Mouse (Mus musculus) lung, postnatal 0 days (tissue): ENCODE measurements around the gene Sf3a2. TPM values are rescaled to one million over a fixed set of nuclear protein-coding genes. Genes with fewer than 3 reads are reported as not detected.
A peak's percentile ranks its signal among the peaks of the same experiment; 100 is the strongest.

Experiments used
- ATAC-seq: fragments of 200-750 bp; cut with Nextera tagmentation; 2 replicates; pipeline ENCODE4 v1.8.0; 2017; ENCODE audit warnings: moderate library complexity
- DNase-seq: peaks from one replicate; pipeline ENCODE4 v3.0.0-alpha.2; 2016; ENCODE audit warnings: low spot score
- H3K27ac ChIP-seq: fragments of 300-500 bp; sonication (generic); 2 replicates; pipeline ENCODE4 v1.5.1; 2014; ENCODE audit warnings: antibody characterized with exemption, mild to moderate bottlenecking, low read length, mixed read lengths
- H3K27me3 ChIP-seq: fragments of 300-500 bp; sonication (generic); replicated peaks from 2 replicates; pipeline ENCODE4 v1.6.1; 2014; ENCODE audit warnings: low read length, mixed read lengths; ENCODE audit not compliant: insufficient read depth
- H3K36me3 ChIP-seq: fragments of 300-500 bp; sonication (generic); 2 replicates; pipeline ENCODE4 v1.6.1; 2014; ENCODE audit warnings: low read length, mixed read lengths; ENCODE audit not compliant: insufficient read depth
- H3K4me1 ChIP-seq: fragments of 300-500 bp; sonication (generic); 2 replicates; pipeline ENCODE4 v1.6.1; 2014; ENCODE audit warnings: antibody characterized with exemption, low read depth, low read length, mixed read lengths; ENCODE audit not compliant: insufficient read depth
- H3K4me2 ChIP-seq: fragments of 300-500 bp; sonication (generic); replicated peaks from 2 replicates; pipeline ENCODE4 v1.6.1; 2014; ENCODE audit warnings: low read depth, mild to moderate bottlenecking, low read length, moderate library complexity, mixed read lengths
- H3K4me3 ChIP-seq: fragments of 300-500 bp; sonication (generic); 2 replicates; pipeline ENCODE4 v1.5.1; 2014; ENCODE audit warnings: low read depth, low read length
- H3K9ac ChIP-seq: fragments of 300-500 bp; sonication (generic); replicated peaks from 2 replicates; pipeline ENCODE4 v1.6.1; 2014; ENCODE audit warnings: low read depth, mild to moderate bottlenecking
- H3K9me3 ChIP-seq: fragments of 300-500 bp; sonication (generic); 2 replicates; pipeline ENCODE4 v1.6.1; 2016; ENCODE audit warnings: low read length, mixed read lengths
- CTCF ChIP-seq: IDR thresholded peaks from 2 replicates; pipeline ENCODE4 v1.5.1; 2016; ENCODE audit warnings: antibody characterized with exemption, mild to moderate bottlenecking
- EP300 ChIP-seq: IDR thresholded peaks from 2 replicates; pipeline ENCODE4 v1.6.1; 2016; ENCODE audit warnings: antibody characterized with exemption, mild to moderate bottlenecking, control low read depth
- WGBS: fragments of 180-500 bp; shearing (Covaris S2); extraction: QIAGEN DNeasy Blood & Tissue Kit; methylation state at CpG from one replicate; pipeline ENCODE4 v1.1.7; 2014; 5-methylcytosine and 5-hydroxymethylcytosine counted together
- polyA plus RNA-seq: library from polyadenylated mRNA; unstranded; fragments of >200 nt; fragmentation: Nextera tagmentation; extraction: Ambion mirVana; gene quantifications from 2 replicates; pipeline ENCODE4 v1.2.1, GENCODE M21; 2015

Sf3a2 gene
- 27.0 and 29.4 TPM in 2 replicates for polyA plus RNA-seq

DNA sequence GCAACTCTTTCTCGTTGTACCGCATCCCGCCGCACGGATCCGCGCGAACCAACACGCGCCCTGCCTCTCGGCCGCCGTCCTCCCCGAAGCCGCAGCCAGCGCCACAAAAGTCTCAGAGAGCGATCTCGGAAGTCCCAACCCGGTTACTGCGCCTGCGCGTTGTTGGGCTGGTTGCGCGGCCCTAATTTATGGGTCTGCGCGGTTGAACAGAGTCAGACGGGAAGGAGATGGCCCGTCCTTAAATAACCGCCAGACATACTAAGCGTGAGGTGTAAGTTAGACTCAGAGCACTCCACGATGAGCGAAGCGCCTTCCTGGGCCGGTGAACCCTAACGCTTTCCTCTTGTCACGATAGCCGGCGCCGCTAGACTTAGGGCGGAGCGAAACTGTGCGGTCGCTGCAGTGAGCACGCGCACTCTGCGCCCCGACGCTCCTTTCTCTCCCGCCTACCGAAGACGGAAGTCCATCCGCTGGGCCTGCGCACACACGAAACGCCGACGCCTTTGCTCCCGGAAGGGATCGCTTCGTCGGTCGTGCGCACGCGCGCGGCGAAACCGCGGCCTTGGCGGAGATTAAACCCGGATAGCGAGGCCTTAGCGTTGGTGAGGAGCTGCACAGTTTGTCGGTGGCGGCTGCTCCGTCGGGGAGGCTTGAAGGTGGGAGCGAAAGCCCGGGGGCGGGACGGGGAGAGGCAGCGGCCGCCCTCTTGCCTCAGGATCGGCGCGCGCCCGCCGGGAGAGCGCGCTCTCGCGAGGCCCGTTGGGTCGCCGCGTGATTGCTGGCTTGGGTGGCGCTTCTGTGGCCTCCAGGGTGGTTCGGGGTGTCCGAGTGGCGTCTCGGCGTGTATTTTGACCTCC lies at the start of gene Sf3a2, which contains the start of gene Plekhj1:
Sf3a2 (plus strand) TSS at position 49 of the 857 bp plus-strand sequence.
Plekhj1 (minus strand) TSS at position 477 of the 857 bp plus-strand sequence.
- H3K27ac ChIP-seq: peak within 1 kb of the TSS; percentile 94
- no peaks in the 10 kb centered on the region for H3K9me3 ChIP-seq
- H3K36me3 ChIP-seq: 0 out of 2 replicates have a peak, but pooled peaks cover 11% of the 10 kb centered on the region
- H3K9ac ChIP-seq: peak within 1 kb of the TSS; percentile 98
- DNase-seq (peak; percentile 99), ATAC-seq (peak; percentile 96)
- H3K4me1 ChIP-seq: peaks cover 16% of the 10 kb centered on the region
- H3K27me3 ChIP-seq: no peaks in the 10 kb centered on the region
- peak within 1 kb of the TSS; percentile 84 for H3K4me3 ChIP-seq
- TF ChIP-seq CTCF: no peak
- TF ChIP-seq EP300: peak; percentile 33; the same call in 1 of the 2 replicates
- WGBS: 1% methylated on average over 91 of the region's 104 CpGs
- H3K4me2 ChIP-seq: peak within 1 kb of the TSS; percentile 85

DNA sequence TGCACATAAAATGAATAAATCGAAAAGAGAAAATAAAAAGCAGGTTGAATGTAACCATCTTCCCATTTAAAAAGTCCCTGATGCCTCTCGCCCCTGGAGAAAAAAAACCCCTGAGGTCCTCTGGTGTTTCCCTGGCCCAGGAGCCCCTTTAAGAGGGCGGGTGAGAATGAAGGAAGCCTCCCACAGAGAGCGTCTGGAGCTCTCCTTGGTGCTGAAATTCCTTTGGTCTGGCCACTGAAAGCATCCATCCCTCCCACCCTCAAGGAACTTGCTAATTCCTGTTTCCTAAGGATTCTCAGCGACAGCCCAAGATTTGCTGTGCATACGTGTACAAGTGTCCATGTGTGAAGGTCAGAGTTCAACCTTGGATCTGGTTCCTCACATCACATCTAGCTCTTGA lies 49.4 kb upstream of the Sf3a2 start:
- Histone ChIP-seq H3K4me3 (no peak overlapping the region), H3K36me3 (no peaks in the 10 kb centered on the region), H3K4me1 (peaks cover 10% of the 10 kb centered on the region; the same call in 1 of the 2 replicates), H3K9me3 (no peaks in the 10 kb centered on the region), H3K9ac (no peak overlapping the region), H3K27ac (no peak overlapping the region), H3K27me3 (no peaks in the 10 kb centered on the region), H3K4me2 (no peak overlapping the region)
- ATAC-seq (no peak), DNase-seq (peak; percentile 88)
- TF ChIP-seq EP300: no peak
- TF ChIP-seq CTCF: no peak
- WGBS: 7% methylated on average over 6 of the region's 6 CpGs

DNA sequence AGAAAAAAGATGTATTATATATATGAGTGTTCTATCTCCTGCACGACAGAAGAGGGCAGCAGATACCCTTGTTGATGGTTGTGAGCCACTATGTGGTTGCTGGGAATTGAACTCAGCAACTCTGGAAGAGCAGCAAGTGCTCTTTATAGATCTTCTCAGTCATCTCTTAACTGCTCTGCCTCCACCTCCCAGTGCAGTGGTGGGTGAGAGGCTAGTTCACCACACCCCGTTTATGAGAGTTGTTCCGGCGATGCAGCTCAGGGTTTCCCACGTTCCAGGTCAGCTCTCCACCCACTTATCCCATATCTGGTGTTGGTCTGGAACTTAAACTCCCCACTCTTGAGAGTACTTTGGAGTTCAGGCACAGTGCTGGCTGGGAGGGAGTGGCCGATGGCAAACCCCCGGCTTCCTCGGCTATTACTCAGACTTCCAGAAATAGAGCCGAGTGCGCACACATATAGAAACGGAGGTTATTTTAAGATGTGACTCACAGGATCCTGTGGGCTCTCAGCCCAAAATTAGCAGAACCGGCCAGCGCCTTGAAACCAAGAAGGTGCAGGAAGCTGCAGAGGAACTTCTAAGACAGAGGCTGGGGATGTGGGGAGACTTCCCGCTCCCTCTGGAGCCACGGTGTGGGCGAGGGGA lies 46.7 kb upstream of the Sf3a2 start:
- H3K36me3 ChIP-seq: no peaks in the 10 kb centered on the region
- no peaks in the 10 kb centered on the region for H3K9me3 ChIP-seq
- H3K4me3 ChIP-seq: peak overlapping the region; percentile 14
- ATAC-seq (peak; percentile 81), DNase-seq (peak; percentile 98)
- H3K9ac ChIP-seq: no peak overlapping the region; the same call in 1 of the 2 replicates
- peak overlapping the region; percentile 53 for H3K4me2 ChIP-seq
- 2% methylated on average over 16 of the region's 16 CpGs for WGBS
- TF ChIP-seq CTCF (peak; percentile 67), EP300 (peak; percentile 96)
- H3K27ac ChIP-seq: peak overlapping the region; percentile 88
- peaks cover 16% of the 10 kb centered on the region for H3K4me1 ChIP-seq
- no peaks in the 10 kb centered on the region for H3K27me3 ChIP-seq

DNA sequence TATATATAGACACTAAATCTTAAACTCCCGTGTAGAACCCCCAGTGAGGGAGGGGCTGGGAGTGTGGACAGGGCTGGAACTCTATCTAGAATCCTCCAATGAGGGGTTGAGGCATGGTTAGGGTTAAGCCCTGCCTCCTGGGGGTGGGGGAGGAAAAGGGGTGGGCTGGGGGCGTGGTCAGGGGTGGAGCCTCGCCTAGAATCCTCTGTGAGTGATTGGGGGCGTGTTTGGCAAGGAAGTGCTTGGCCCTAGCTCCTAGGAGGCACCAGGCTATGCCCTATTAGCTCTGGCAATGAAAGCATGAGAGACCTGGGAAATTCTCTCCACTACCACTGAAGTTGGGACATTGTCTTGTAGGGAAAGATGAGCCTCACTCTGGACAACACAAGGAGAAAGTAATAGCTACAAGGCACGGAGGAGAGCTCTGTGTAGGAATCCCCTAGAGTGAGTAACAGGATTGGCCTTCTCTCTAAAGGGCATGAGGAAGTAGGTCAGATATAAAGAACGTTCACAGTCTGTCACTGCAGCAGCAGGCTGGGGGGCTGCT lies 45.8 kb upstream of the Sf3a2 start:
- TF ChIP-seq EP300: no peak
- no peak for TF ChIP-seq CTCF
- Histone ChIP-seq H3K9me3 (no peaks in the 10 kb centered on the region), H3K27me3 (no peaks in the 10 kb centered on the region), H3K4me3 (peak overlapping the region; percentile 14), H3K4me2 (peak overlapping the region; percentile 53), H3K4me1 (peaks cover 24% of the 10 kb centered on the region), H3K27ac (peak overlapping the region; percentile 88), H3K9ac (no peak overlapping the region; the same call in 1 of the 2 replicates), H3K36me3 (no peaks in the 10 kb centered on the region)
- 1% methylated on average over 6 of the region's 6 CpGs for WGBS
- peak; percentile 91 for DNase-seq
- peak; percentile 64 for ATAC-seq

DNA sequence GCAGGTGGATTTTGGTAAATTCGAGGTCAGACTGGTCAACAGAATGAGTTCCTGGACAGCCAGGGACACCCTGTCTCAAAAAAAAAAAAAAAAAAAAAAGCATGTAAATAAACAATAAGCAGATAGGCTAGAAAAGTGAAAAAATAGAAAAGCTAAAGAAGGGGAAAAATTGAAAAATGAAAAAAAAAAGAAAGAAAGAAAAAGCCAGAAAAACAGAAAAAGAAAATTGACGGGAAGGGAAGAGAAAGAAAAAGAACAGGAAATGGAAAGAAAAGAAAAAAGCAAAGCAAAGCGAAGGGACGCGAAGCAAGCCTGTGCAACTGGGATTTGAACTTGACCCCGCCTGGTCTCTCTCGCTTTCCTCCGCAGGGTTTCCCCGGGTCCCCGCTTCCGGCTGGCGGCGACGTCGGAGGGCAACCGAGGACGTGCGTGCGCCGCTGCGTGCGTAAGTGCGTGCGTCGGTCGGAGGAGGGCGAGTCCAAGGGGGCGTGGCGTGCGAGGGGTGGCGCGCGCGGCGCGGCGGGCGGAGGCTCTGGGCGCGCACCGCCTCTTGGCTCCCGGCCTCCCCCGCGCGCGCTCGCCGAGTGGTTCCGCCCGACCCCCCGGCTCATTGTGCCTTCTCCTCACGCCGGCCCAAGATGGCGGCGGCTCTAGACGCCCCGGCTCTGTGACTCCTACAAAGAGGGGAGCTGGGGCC lies 43.3 kb upstream of the Sf3a2 start, which contains the start of gene Dot1l:
Dot1l (plus strand) TSS at position 613 of the 697 bp plus-strand sequence.
- Histone ChIP-seq H3K4me2 (peak within 1 kb of the TSS; percentile 91), H3K27me3 (no peaks in the 10 kb centered on the region), H3K9ac (peak within 1 kb of the TSS; percentile 81), H3K4me3 (peak within 1 kb of the TSS; percentile 97), H3K9me3 (no peaks in the 10 kb centered on the region), H3K36me3 (no peaks in the 10 kb centered on the region), H3K4me1 (peaks cover 24% of the 10 kb centered on the region), H3K27ac (peak within 1 kb of the TSS; percentile 79)
- TF ChIP-seq CTCF (no peak), EP300 (0 out of 2 replicates have a peak, but pooled peaks have one; percentile 29)
- 6% methylated on average over 47 of the region's 57 CpGs for WGBS
- peak; percentile 98 for DNase-seq
- ATAC-seq: peak; percentile 87
